Mouse (Mus musculus) heart, embryonic 11.5 days (tissue): Measurements from ENCODE around the gene Rin3. TPM values are rescaled to one million over a fixed set of nuclear protein-coding genes. Genes with fewer than 3 reads are reported as not detected.

ENCODE experiments used
- ATAC-seq: fragments of 200-750 bp; cut with Nextera tagmentation; replicated peaks from 2 replicates; pipeline ENCODE4 v1.8.0; 2017; ENCODE audit warnings: moderate library complexity; ENCODE audit not compliant: insufficient number of reproducible peaks, low FRiP score, low TSS enrichment
- H3K27ac ChIP-seq: fragments of 300-500 bp; sonication (generic); 2 replicates; pipeline ENCODE4 v1.5.1; 2014; ENCODE audit warnings: mild to moderate bottlenecking, low read depth, low read length
- H3K27me3 ChIP-seq: fragments of 300-500 bp; sonication (generic); 2 replicates; pipeline ENCODE4 v1.6.1; 2014; ENCODE audit warnings: mild to moderate bottlenecking, low read length, mixed read lengths; ENCODE audit not compliant: control insufficient read depth, insufficient read depth
- H3K36me3 ChIP-seq: fragments of 300-500 bp; sonication (generic); 2 replicates; pipeline ENCODE4 v1.6.1; 2014; ENCODE audit warnings: mild to moderate bottlenecking, low read length, moderate library complexity, mixed read lengths; ENCODE audit not compliant: control insufficient read depth, insufficient read depth
- H3K4me1 ChIP-seq: fragments of 300-500 bp; sonication (generic); 2 replicates; pipeline ENCODE4 v1.6.1; 2014; ENCODE audit warnings: low read length; ENCODE audit not compliant: control insufficient read depth, insufficient read depth
- H3K4me2 ChIP-seq: fragments of 300-500 bp; sonication (generic); 2 replicates; pipeline ENCODE4 v1.6.1; 2014; ENCODE audit warnings: mild to moderate bottlenecking, moderate library complexity
- H3K4me3 ChIP-seq: fragments of 300-500 bp; sonication (generic); 2 replicates; pipeline ENCODE4 v1.5.1; 2014; ENCODE audit warnings: low read depth, low read length
- H3K9ac ChIP-seq: fragments of 300-500 bp; sonication (generic); 2 replicates; pipeline ENCODE4 v1.6.1; 2014; ENCODE audit warnings: mild to moderate bottlenecking, low read depth, low read length, moderate library complexity
- H3K9me3 ChIP-seq: fragments of 300-500 bp; sonication (generic); replicated peaks from 2 replicates; pipeline ENCODE4 v1.6.1; 2016; ENCODE audit warnings: low read length; ENCODE audit not compliant: control insufficient read depth
- WGBS: fragments of 180-500 bp; shearing (Covaris S2); extraction: QIAGEN DNeasy Blood & Tissue Kit; methylation state at CpG from one replicate; pipeline ENCODE4 v1.1.7; 2014; ENCODE audit not compliant: insufficient replicate concordance; 5-methylcytosine and 5-hydroxymethylcytosine counted together
- polyA plus RNA-seq: library from polyadenylated mRNA; unstranded; fragments of >200 nt; fragmentation: Nextera tagmentation; extraction: Ambion mirVana; gene quantifications from 2 replicates; pipeline ENCODE4 v1.2.1, GENCODE M21; 2014

The Rin3 gene
- polyA plus RNA-seq, 1 experiment from 2014 or later: 10.2 TPM

- no peak overlapping the region for H3K27ac ChIP-seq
Observed at GRCm38 (mm10) chr12:102368556-102368955, 85.7 kb downstream of the Rin3 start.

GRCm38 (mm10) chr12:102369488-102370235, 86.8 kb downstream of the Rin3 start:
- Histone ChIP-seq H3K4me3 (no peak overlapping the region), H3K27ac (no peak overlapping the region), H3K9me3 (no peaks in the 10 kb centered on the region), H3K36me3 (0 out of 2 replicates have a peak, but pooled peaks cover 2% of the 10 kb centered on the region), H3K4me1 (peaks cover 16% of the 10 kb centered on the region), H3K27me3 (no peaks in the 10 kb centered on the region), H3K4me2 (no peak overlapping the region), H3K9ac (0 out of 2 replicates have a peak overlapping the region, but pooled peaks have one; percentile 16)
- 68% methylated on average over 22 of the region's 22 CpGs for WGBS
- no peak for ATAC-seq

More at GRCm38 (mm10) chr12:102368556-102368955, 85.7 kb downstream of the Rin3 start:
- Histone ChIP-seq H3K27me3 (no peaks in the 10 kb centered on the region), H3K4me2 (no peak overlapping the region), H3K9ac (no peak overlapping the region), H3K36me3 (no peaks in the 10 kb centered on the region), H3K4me1 (peaks cover 16% of the 10 kb centered on the region), H3K4me3 (no peak overlapping the region), H3K9me3 (no peaks in the 10 kb centered on the region)
- WGBS: 82% methylated on average over 14 of the region's 14 CpGs
- no peak for ATAC-seq

- 0 out of 2 replicates have a peak, but pooled peaks cover 2% of the 10 kb centered on the region for H3K36me3 ChIP-seq
- ATAC-seq: no peak
- 76% methylated on average over 4 of the region's 4 CpGs for WGBS
Observed at GRCm38 (mm10) chr12:102370931-102371500, 88.2 kb downstream of the Rin3 start.

GRCm38 (mm10) chr12:102372322-102372721, 89.5 kb downstream of the Rin3 start:
- 0 out of 2 replicates have a peak, but pooled peaks cover 2% of the 10 kb centered on the region for H3K36me3 ChIP-seq
- no peak for ATAC-seq
- no peak overlapping the region for H3K9ac ChIP-seq
- no peaks in the 10 kb centered on the region for H3K27me3 ChIP-seq
- 73% methylated on average over 3 of the region's 3 CpGs for WGBS
- H3K27ac ChIP-seq: no peak overlapping the region
- H3K4me1 ChIP-seq: peaks cover 16% of the 10 kb centered on the region
- no peaks in the 10 kb centered on the region for H3K9me3 ChIP-seq
- no peak overlapping the region for H3K4me3 ChIP-seq
- no peak overlapping the region for H3K4me2 ChIP-seq

More at GRCm38 (mm10) chr12:102370931-102371500, 88.2 kb downstream of the Rin3 start:
- no peak overlapping the region for H3K9ac ChIP-seq
- no peaks in the 10 kb centered on the region for H3K27me3 ChIP-seq
- H3K9me3 ChIP-seq: no peaks in the 10 kb centered on the region
- no peak overlapping the region for H3K27ac ChIP-seq
- H3K4me2 ChIP-seq: no peak overlapping the region
- peaks cover 16% of the 10 kb centered on the region for H3K4me1 ChIP-seq
- H3K4me3 ChIP-seq: no peak overlapping the region

GRCm38 (mm10) chr12:102382180-102382579, 99.3 kb downstream of the Rin3 start:
- H3K27me3 ChIP-seq: no peaks in the 10 kb centered on the region
- no peaks in the 10 kb centered on the region for H3K4me1 ChIP-seq
- H3K27ac ChIP-seq: no peak overlapping the region
- H3K9me3 ChIP-seq: no peaks in the 10 kb centered on the region
- WGBS: 83% methylated on average over 8 of the region's 8 CpGs
- H3K4me3 ChIP-seq: no peak overlapping the region
- no peak overlapping the region for H3K4me2 ChIP-seq
- peaks cover 7% of the 10 kb centered on the region; the same call in 1 of the 2 replicates for H3K36me3 ChIP-seq
- no peak overlapping the region for H3K9ac ChIP-seq
- ATAC-seq: peak; percentile 6; the same call in 1 of the 2 replicates

- Histone ChIP-seq H3K27ac (no peak overlapping the region), H3K9me3 (no peaks in the 10 kb centered on the region), H3K4me1 (no peaks in the 10 kb centered on the region), H3K36me3 (peaks cover 7% of the 10 kb centered on the region; the same call in 1 of the 2 replicates), H3K4me2 (no peak overlapping the region), H3K27me3 (no peaks in the 10 kb centered on the region), H3K4me3 (no peak overlapping the region), H3K9ac (no peak overlapping the region)
- no peak for ATAC-seq
- WGBS: 81% methylated on average over 9 of the region's 9 CpGs
Observed at GRCm38 (mm10) chr12:102383288-102383687, 100.4 kb downstream of the Rin3 start.

- peaks cover 2% of the 10 kb centered on the region; the same call in 1 of the 2 replicates for H3K36me3 ChIP-seq
Observed at GRCm38 (mm10) chr12:102384819-102385218, 102.0 kb downstream of the Rin3 start.

GRCm38 (mm10) chr12:102387219-102387917, 104.5 kb downstream of the Rin3 start:
- ATAC-seq: no peak
- H3K9me3 ChIP-seq: no peaks in the 10 kb centered on the region
- no peaks in the 10 kb centered on the region for H3K4me1 ChIP-seq
- H3K27me3 ChIP-seq: no peaks in the 10 kb centered on the region
- H3K36me3 ChIP-seq: peaks cover 5% of the 10 kb centered on the region
- no peak overlapping the region for H3K27ac ChIP-seq
- WGBS: 52% methylated on average over 16 of the region's 16 CpGs
- H3K4me3 ChIP-seq: no peak overlapping the region
- H3K9ac ChIP-seq: no peak overlapping the region
- no peak overlapping the region for H3K4me2 ChIP-seq

More at GRCm38 (mm10) chr12:102384819-102385218, 102.0 kb downstream of the Rin3 start:
- Histone ChIP-seq H3K9ac (no peak overlapping the region), H3K27ac (no peak overlapping the region), H3K27me3 (no peaks in the 10 kb centered on the region), H3K4me3 (no peak overlapping the region), H3K9me3 (no peaks in the 10 kb centered on the region), H3K4me1 (no peaks in the 10 kb centered on the region), H3K4me2 (no peak overlapping the region)
- 23% methylated on average over 3 of the region's 3 CpGs for WGBS
- no peak for ATAC-seq
